8 mouse cellular contexts compared by ENCODE assay signal in the genomic region with DNA sequence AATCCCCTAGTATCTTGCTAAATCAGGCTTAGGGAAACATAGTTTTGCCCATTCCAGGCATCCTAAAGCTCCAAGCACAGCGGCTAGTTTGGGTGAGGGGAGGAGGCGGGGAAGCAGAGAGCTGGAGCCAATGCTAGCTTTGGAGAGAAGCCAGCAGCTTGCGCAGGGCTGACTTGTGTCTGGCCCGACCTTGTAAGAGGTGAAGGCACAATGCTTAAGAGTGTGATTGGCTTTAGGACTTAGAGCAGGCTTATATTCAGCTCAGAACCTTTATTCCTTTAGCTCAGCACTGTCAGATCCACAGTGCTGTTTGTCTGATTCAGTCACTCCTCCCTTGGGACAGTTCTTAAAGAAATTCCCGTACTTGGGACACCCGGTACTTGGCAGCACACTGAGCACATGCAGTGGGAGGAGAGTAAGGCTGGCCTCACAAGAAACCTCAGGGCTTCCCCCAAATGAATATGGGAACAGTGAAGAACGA. TPM values are rescaled to one million over a fixed set of nuclear protein-coding genes. Genes with fewer than 3 reads are reported as not detected.
DNase-seq lines count a peak whose midpoint lies in the region; ATAC-seq and TF ChIP-seq lines count a peak whose summit lies in the region.

No protein-coding gene starts in this region.

- no peak for TF ChIP-seq POLR2A in cortical plate, adult 2 months (IDR thresholded peaks at IDR 0.05; ENCODE audit: extremely low read depth, insufficient read depth, low read length)

- TF ChIP-seq CTCF in layer of hippocampus, adult 2 months (conservative IDR thresholded peaks at IDR 0.05), result no peak
- TF ChIP-seq CTCF in cortical plate, adult 2 months (IDR thresholded peaks at IDR 0.05; ENCODE audit: extremely low read depth, insufficient read depth, low read length), result no peak
- no peak for TF ChIP-seq CTCF in kidney, postnatal 0 days (IDR thresholded peaks at IDR 0.05; ENCODE audit: low read depth)

- peak overlapping the region; percentile 75 for H3K9ac ChIP-seq in heart, embryonic 13.5 days
- peak overlapping the region; percentile 40; the same call in 1 of the 2 replicates for H3K9ac ChIP-seq in kidney, postnatal 0 days (ENCODE audit: low read depth, low read length)

- H3K36me3 ChIP-seq in heart, embryonic 13.5 days, result no peaks in the 10 kb centered on the region
- H3K36me3 ChIP-seq in kidney, postnatal 0 days (ENCODE audit: insufficient read depth, low read length), result no peaks in the 10 kb centered on the region

- H3K9me3 ChIP-seq in heart, embryonic 13.5 days, result no peaks in the 10 kb centered on the region
- no peaks in the 10 kb centered on the region for H3K9me3 ChIP-seq in kidney, postnatal 0 days (replicated peaks; ENCODE audit: low read length)

- WGBS in heart, embryonic 13.5 days, result 2% methylated on average over 7 of the region's 7 CpGs
- 2% methylated on average over 7 of the region's 7 CpGs for WGBS in kidney, postnatal 0 days

- peak; percentile 52; the same call in 1 of the 2 replicates for ATAC-seq in heart, embryonic 13.5 days (ENCODE audit: extremely low read depth, insufficient number of reproducible peaks, low FRiP score, low TSS enrichment)
- peak; percentile 23 for ATAC-seq in kidney, postnatal 0 days (replicated peaks; ENCODE audit: low FRiP score, low read depth)
- peak; percentile 4; the same call in 1 of the 2 replicates for ATAC-seq in megakaryocyte progenitor cell, adult 5-6 weeks (replicated peaks; ENCODE audit: poor library complexity)

- H3K27me3 ChIP-seq in heart, embryonic 13.5 days (replicated peaks), result no peaks in the 10 kb centered on the region
- H3K27me3 ChIP-seq in kidney, postnatal 0 days (ENCODE audit: insufficient read depth, low read length), result no peaks in the 10 kb centered on the region

- H3K4me3 ChIP-seq in layer of hippocampus, adult 2 months, result peak overlapping the region; percentile 46
- H3K4me3 ChIP-seq in cortical plate, adult 2 months (ENCODE audit: insufficient read depth, low read length), result 0 out of 2 replicates have a peak overlapping the region, but pooled peaks have one; percentile 2
- H3K4me3 ChIP-seq in heart, embryonic 13.5 days, result peak overlapping the region; percentile 46
- H3K4me3 ChIP-seq in kidney, postnatal 0 days (replicated peaks; ENCODE audit: low read depth, low read length), result 0 out of 2 replicates have a peak overlapping the region, but pooled peaks have one; percentile 13

- peak overlapping the region; percentile 74 for H3K4me2 ChIP-seq in heart, embryonic 13.5 days
- peak overlapping the region; percentile 62 for H3K4me2 ChIP-seq in kidney, postnatal 0 days (ENCODE audit: low read length)

- peaks cover 14% of the 10 kb centered on the region for H3K4me1 ChIP-seq in cortical plate, adult 2 months (ENCODE audit: control insufficient read depth, insufficient read depth, low read length)
- H3K4me1 ChIP-seq in heart, embryonic 13.5 days, result peaks cover 57% of the 10 kb centered on the region
- H3K4me1 ChIP-seq in kidney, postnatal 0 days (replicated peaks; ENCODE audit: insufficient read depth, low read length), result peaks cover 18% of the 10 kb centered on the region; the same call in 1 of the 2 replicates

- H3K27ac ChIP-seq in layer of hippocampus, adult 2 months, result peak overlapping the region; percentile 86
- H3K27ac ChIP-seq in cortical plate, adult 2 months (ENCODE audit: insufficient read depth, low read length), result peak overlapping the region; percentile 39
- peak overlapping the region; percentile 96 for H3K27ac ChIP-seq in heart, embryonic 13.5 days (replicated peaks)
- peak overlapping the region; percentile 68 for H3K27ac ChIP-seq in kidney, postnatal 0 days

- DNase-seq in layer of hippocampus, adult 2 months (ENCODE audit: low spot score in 2 of 2), result no peak
- DNase-seq in layer of hippocampus, adult 8-10 months (ENCODE audit: low spot score in 2 of 2), result no peak
- peak; percentile 67 for DNase-seq in kidney, postnatal 0 days (ENCODE audit: low spot score)
- DNase-seq in testis, postnatal 14 days (ENCODE audit: low spot score), result peak; percentile 31
- DNase-seq in layer of hippocampus, adult 9-10 months (ENCODE audit: low spot score), result no peak

RNA-seq across cellular contexts. Expression of a gene that starts 36.3 kb away (rescaled TPM):
- total RNA-seq in layer of hippocampus, adult 2 months (2021), result 10 to 100 TPM; 36.4 to 42.3 TPM
- total RNA-seq in layer of hippocampus, adult 8-10 months (2022), result 10 to 100 TPM; 37.2 to 45.0 (median 41.6) TPM
- 58.8 and 59.0 TPM in 2 replicates for polyA plus RNA-seq in cortical plate, adult 2 months (2012; rRNA removed)
- 39.8 and 43.4 TPM in 2 replicates for polyA plus RNA-seq in heart, embryonic 13.5 days (2015; fragmentation: Nextera tagmentation; extraction: Ambion mirVana)
- polyA plus RNA-seq in kidney, postnatal 0 days (2015; fragmentation: Nextera tagmentation; extraction: Ambion mirVana), result 56.8 TPM in 2 replicates
- total RNA-seq in megakaryocyte progenitor cell, adult 5-6 weeks (2015), result 0.10 TPM in 1 of 2 replicates, not detected in the other
- 0.27 TPM in 1 of 2 replicates, not detected in the other for total RNA-seq in megakaryocyte progenitor cell, adult 5-6 weeks (2017)

Comparison
In these comparisons a context has a peak if more than half of its experiments do, and no peak if none do; other contexts are left out.
1. DNase-seq: peak in kidney, postnatal 0 days (single experiment) and testis, postnatal 14 days (single experiment); none in layer of hippocampus, adult 2 months (0 of 2), layer of hippocampus, adult 8-10 months (0 of 2) and layer of hippocampus, adult 9-10 months (single experiment).
2. H3K27ac ChIP-seq: peak in every context shown above with its lines; median percentile 96 in heart, embryonic 13.5 days; 86 in layer of hippocampus, adult 2 months; 68 in kidney, postnatal 0 days; 39 in cortical plate, adult 2 months.
3. RNA of a gene that starts 36.3 kb away (total RNA-seq): 37.2 to 45.0 TPM in layer of hippocampus, adult 8-10 months and 36.4 to 42.3 TPM in layer of hippocampus, adult 2 months; 0.10 to 0.27 TPM in megakaryocyte progenitor cell, adult 5-6 weeks; every median in the first group is over 10 times any median in the second.
4. Peak in every context shown above with its lines, with median percentiles within 50 percentile points of each other: H3K4me3 ChIP-seq and ATAC-seq.